Mouse (Mus musculus) MEL (cell line): ENCODE measurements around the gene Olfr410. TPM values are rescaled to one million over a fixed set of nuclear protein-coding genes. Genes with fewer than 3 reads are reported as not detected.

Experiments
- DNase-seq: peaks from one replicate; pipeline ENCODE4 v3.0.0; 2011; ENCODE audit warnings: low read depth, low spot score
- H3K27ac ChIP-seq: 2 replicates; pipeline ENCODE4 v1.5.1; 2012; ENCODE audit warnings: low read depth, mild to moderate bottlenecking, control low read depth, low read length, moderate library complexity; ENCODE audit not compliant: control insufficient read depth
- H3K27me3 ChIP-seq, 2 experiments: fragments of 150-350 bp in 1 of 2; sonication (generic) in 1 of 2; 2 replicates each; pipeline ENCODE4 v1.6.1; 2012; ENCODE audit warnings: low read length in 2 of 2, mild to moderate bottlenecking in 2 of 2, improper control_type of control experiment in 1 of 2, moderate library complexity in 1 of 2; ENCODE audit not compliant: insufficient read depth in 2 of 2, control insufficient read depth in 1 of 2
- H3K36me3 ChIP-seq, 2 experiments: 2 replicates each; pipeline ENCODE4 v1.6.1; 2012 to 2014; ENCODE audit warnings: low read length in 2 of 2, improper control_type of control experiment in 1 of 2, inconsistent platforms in 1 of 2, mild to moderate bottlenecking in 1 of 2; ENCODE audit not compliant: insufficient read depth in 2 of 2, control insufficient read depth in 1 of 2
- H3K4me1 ChIP-seq, 2 experiments: fragments of 150-350 bp in 1 of 2; sonication (generic) in 1 of 2; 2 replicates each; pipeline ENCODE4 v1.6.1; 2012; ENCODE audit warnings: low read length in 2 of 2, improper control_type of control experiment in 1 of 2, mild to moderate bottlenecking in 1 of 2; ENCODE audit not compliant: insufficient read depth in 2 of 2, control insufficient read depth in 1 of 2
- H3K4me3 ChIP-seq, 2 experiments: fragments of 150-350 bp in 1 of 2; sonication (generic) in 1 of 2; 2 replicates each; pipeline ENCODE4 v1.5.1; 2012; ENCODE audit warnings: low read depth in 2 of 2, low read length in 2 of 2, mild to moderate bottlenecking in 2 of 2, moderate library complexity in 2 of 2, control low read depth in 1 of 2, improper control_type of control experiment in 1 of 2; ENCODE audit not compliant: control insufficient read depth in 1 of 2, insufficient read depth in 1 of 2
- H3K79me2 ChIP-seq: 2 replicates; pipeline ENCODE4 v1.6.1; 2012; ENCODE audit warnings: mild to moderate bottlenecking, low read length, moderate library complexity; ENCODE audit not compliant: control insufficient read depth, poor library complexity, insufficient read depth
- H3K9ac ChIP-seq: 2 replicates; pipeline ENCODE4 v1.6.1; 2012; ENCODE audit warnings: low read depth, mild to moderate bottlenecking, control low read depth, low read length, moderate library complexity; ENCODE audit not compliant: control insufficient read depth, poor library complexity, severe bottlenecking
- H3K9me3 ChIP-seq: fragments of 150-350 bp; sonication (generic); replicated peaks from 2 replicates; pipeline ENCODE4 v1.6.1; 2012; ENCODE audit warnings: mild to moderate bottlenecking, low read length, improper control_type of control experiment, moderate library complexity; ENCODE audit not compliant: insufficient read depth
- CTCF ChIP-seq, 3 experiments: IDR thresholded peaks in 2 of 3; conservative IDR thresholded peaks in 1 of 3; 2 replicates each; pipeline ENCODE4 v1.5.1; 2011 to 2012; ENCODE audit warnings: low read length in 3 of 3, low read depth in 2 of 3, mild to moderate bottlenecking in 2 of 3, improper control_type of control experiment in 1 of 3, inconsistent platforms in 1 of 3, mixed read lengths in 1 of 3, moderate library complexity in 1 of 3; ENCODE audit not compliant: control insufficient read depth in 1 of 3, insufficient read depth in 1 of 3, poor library complexity in 1 of 3, severe bottlenecking in 1 of 3
- E2F4 ChIP-seq: IDR thresholded peaks from 2 replicates; pipeline ENCODE4 v1.6.1; 2011; ENCODE audit warnings: low read depth, low read length, improper control_type of control experiment, borderline replicate concordance
- ELF1 ChIP-seq: IDR thresholded peaks from 2 replicates; pipeline ENCODE4 v1.6.1; 2014; ENCODE audit warnings: low read depth, mild to moderate bottlenecking, inconsistent platforms, low read length, improper control_type of control experiment, moderate library complexity
- EP300 ChIP-seq, 2 experiments: IDR thresholded peaks; 2 replicates each; pipeline ENCODE4 v1.6.1; 2011; ENCODE audit warnings: improper control_type of control experiment in 2 of 2, low read length in 2 of 2, low read depth in 1 of 2, mild to moderate bottlenecking in 1 of 2
- GABPA ChIP-seq: IDR thresholded peaks from 2 replicates; pipeline ENCODE4 v1.6.1; 2012; ENCODE audit warnings: low read depth, mild to moderate bottlenecking, inconsistent platforms, low read length, improper control_type of control experiment, moderate library complexity
- GATA1 ChIP-seq: IDR thresholded peaks from 2 replicates; pipeline ENCODE4 v1.6.1; 2011; ENCODE audit warnings: low read depth, low read length, improper control_type of control experiment
- HCFC1 ChIP-seq: IDR thresholded peaks from 2 replicates; pipeline ENCODE4 v1.6.1; 2012; ENCODE audit warnings: low read depth, mild to moderate bottlenecking, inconsistent platforms, low read length, improper control_type of control experiment, moderate library complexity
- KAT2A ChIP-seq: conservative IDR thresholded peaks from 2 replicates; pipeline ENCODE4 v1.6.1; 2012; ENCODE audit warnings: low read depth, low read length, improper control_type of control experiment, inconsistent platforms
- MAZ ChIP-seq: IDR thresholded peaks from 2 replicates; pipeline ENCODE4 v1.6.1; 2012; ENCODE audit warnings: low read depth, mild to moderate bottlenecking, inconsistent platforms, low read length, improper control_type of control experiment
- MYB ChIP-seq: IDR thresholded peaks from 2 replicates; pipeline ENCODE4 v1.6.1; 2011; ENCODE audit warnings: mild to moderate bottlenecking, low read depth, low read length, improper control_type of control experiment
- NELFE ChIP-seq: IDR thresholded peaks from 2 replicates; pipeline ENCODE4 v1.6.1; 2011; ENCODE audit warnings: low read depth, low read length, improper control_type of control experiment
- NRF1 ChIP-seq: IDR thresholded peaks from 2 replicates; pipeline ENCODE4 v1.6.1; 2014; ENCODE audit warnings: low read depth, mild to moderate bottlenecking, inconsistent platforms, low read length, improper control_type of control experiment, moderate library complexity; ENCODE audit not compliant: poor library complexity, insufficient read depth, severe bottlenecking
- POLR2AphosphoS2 ChIP-seq: IDR thresholded peaks from 2 replicates; pipeline ENCODE4 v1.6.1; 2011; ENCODE audit warnings: low read length, improper control_type of control experiment
- POLR2AphosphoS5 ChIP-seq: IDR thresholded peaks from 2 replicates; pipeline ENCODE4 v1.6.1; 2012; ENCODE audit warnings: low read depth, borderline replicate concordance, mild to moderate bottlenecking, inconsistent platforms, low read length, moderate library complexity, mixed read lengths
- SIN3A ChIP-seq: IDR thresholded peaks from 2 replicates; pipeline ENCODE4 v1.6.1; 2012; ENCODE audit warnings: low read length, improper control_type of control experiment, inconsistent platforms
- TAL1 ChIP-seq: IDR thresholded peaks from 2 replicates; pipeline ENCODE4 v1.6.1; 2012; ENCODE audit warnings: mild to moderate bottlenecking, inconsistent platforms, low read length, moderate library complexity, mixed read lengths
- TBP ChIP-seq: IDR thresholded peaks from 2 replicates; pipeline ENCODE4 v1.8.0; 2011; ENCODE audit warnings: low read depth, low read length, improper control_type of control experiment
- TCF12 ChIP-seq: IDR thresholded peaks from 2 replicates; pipeline ENCODE4 v1.6.1; 2014; ENCODE audit warnings: low read depth, mild to moderate bottlenecking, inconsistent platforms, low read length, improper control_type of control experiment, moderate library complexity
- USF1 ChIP-seq: IDR thresholded peaks from 2 replicates; pipeline ENCODE4 v1.6.1; 2014; ENCODE audit warnings: low read depth, mild to moderate bottlenecking, inconsistent platforms, low read length, improper control_type of control experiment, moderate library complexity
- USF2 ChIP-seq, 2 experiments: IDR thresholded peaks; 2 replicates each; pipeline ENCODE4 v1.6.1; 2011 to 2012; ENCODE audit warnings: improper control_type of control experiment in 2 of 2, low read length in 2 of 2, borderline replicate concordance in 1 of 2, inconsistent platforms in 1 of 2, low read depth in 1 of 2, mild to moderate bottlenecking in 1 of 2; ENCODE audit not compliant: insufficient read depth in 1 of 2
- ZNF384 ChIP-seq: IDR thresholded peaks from 2 replicates; pipeline ENCODE4 v1.6.1; 2012; ENCODE audit warnings: low read depth, mild to moderate bottlenecking, inconsistent platforms, low read length, improper control_type of control experiment
- polyA plus RNA-seq, 2 experiments: library from polyadenylated mRNA; stranded (reverse) in 1 of 2; unstranded in 1 of 2; fragments of >175 nt in 1 of 2; fragments of >200 nt in 1 of 2; gene quantifications; 2 replicates each; pipeline versions ENCODE4 v1.2.1 to v1.2.4; 2012; ENCODE audit warnings: low replicate concordance in 2 of 2, low read depth in 1 of 2; ENCODE audit not compliant: insufficient read length in 2 of 2, insufficient read depth in 1 of 2, missing spikeins in 1 of 2
- total RNA-seq: library from RNA; depleted of rRNA; stranded (reverse); fragments of 300-350 nt; gene quantifications from 2 replicates; pipeline ENCODE4 v1.2.3, GENCODE M21; 2012

The Olfr410 gene
- total and polyA plus RNA-seq, 3 experiments, result not detected

GRCm38 (mm10) chr11:74326044-74326443 is 11.8 kb downstream of the Olfr410 start (continued):
- TF ChIP-seq EP300 (IDR thresholded peaks at IDR 0.05; ENCODE audit: low read depth in 1 of 2, low read length in 2 of 2), result peak; percentile 93 to 98
- TF ChIP-seq TCF12, result peak; percentile 90

- no peak for TF ChIP-seq E2F4
- no peak for TF ChIP-seq GATA1
- no peak for TF ChIP-seq POLR2AphosphoS5
- TF ChIP-seq MYB, result no peak
- no peak for TF ChIP-seq USF1
- no peak for TF ChIP-seq ZNF384
- TF ChIP-seq TBP, result no peak
- no peak for TF ChIP-seq GABPA
- TF ChIP-seq NRF1, result no peak
- no peak for TF ChIP-seq TAL1
- TF ChIP-seq TCF12, result no peak
- no peak for TF ChIP-seq HCFC1
- TF ChIP-seq ELF1, result no peak
- no peak for TF ChIP-seq NELFE
- no peak for TF ChIP-seq USF2 (IDR thresholded peaks at IDR 0.05; ENCODE audit: borderline replicate concordance in 1 of 2, insufficient read depth in 1 of 2, low read depth in 1 of 2, low read length in 2 of 2)
- TF ChIP-seq MAZ, result no peak
- TF ChIP-seq CTCF (IDR thresholded peaks at IDR 0.05 in 2 of 3, conservative IDR thresholded peaks at IDR 0.05 in 1 of 3; ENCODE audit: control insufficient read depth in 1 of 3, insufficient read depth in 1 of 3, low read depth in 2 of 3, low read length in 3 of 3, poor library complexity in 1 of 3, severe bottlenecking in 1 of 3), result no peak
- no peak for TF ChIP-seq KAT2A
- no peak for DNase-seq
- Histone ChIP-seq H3K4me3 (no peak overlapping the region), H3K36me3 (no peaks in the 10 kb centered on the region), H3K9ac (no peak overlapping the region), H3K27ac (no peak overlapping the region), H3K79me2 (no peaks in the 10 kb centered on the region), H3K4me1 (no peaks in the 10 kb centered on the region), H3K9me3 (no peaks in the 10 kb centered on the region), H3K27me3 (no peaks in the 10 kb centered on the region; a peak in 1 of 4 replicates)
These were observed 50.6 kb downstream of the Olfr410 start for GRCm38 (mm10) chr11:74287256-74287655.

GRCm38 (mm10) chr11:74283436-74283835 is 54.4 kb downstream of the Olfr410 start, which contains the start of gene Olfr59:
Gene Olfr59, plus strand, starts transcription at chr11:74283736.
- Histone ChIP-seq H3K36me3 (no peaks in the 10 kb centered on the region), H3K79me2 (no peaks in the 10 kb centered on the region)
- no peak for TF ChIP-seq MAZ
- no peak for TF ChIP-seq NRF1
- TF ChIP-seq TBP, result no peak
- TF ChIP-seq CTCF (IDR thresholded peaks at IDR 0.05 in 2 of 3, conservative IDR thresholded peaks at IDR 0.05 in 1 of 3; ENCODE audit: control insufficient read depth in 1 of 3, insufficient read depth in 1 of 3, low read depth in 2 of 3, low read length in 3 of 3, poor library complexity in 1 of 3, severe bottlenecking in 1 of 3), result no peak
- TF ChIP-seq TAL1, result no peak
- no peak for TF ChIP-seq POLR2AphosphoS2
- TF ChIP-seq SIN3A, result no peak
- TF ChIP-seq, all 39 proteins: peak for 0
- no peak within 1 kb of the TSS for H3K9ac ChIP-seq
- H3K4me3 ChIP-seq, result peak within 1 kb of the TSS; percentile 14 to 43; a peak in 3 of 4 replicates
- no peaks in the 10 kb centered on the region; a peak in 1 of 4 replicates for H3K27me3 ChIP-seq
- H3K27ac ChIP-seq, result no peak within 1 kb of the TSS
- no peak for DNase-seq
- no peaks in the 10 kb centered on the region for H3K9me3 ChIP-seq
- H3K4me1 ChIP-seq, result no peaks in the 10 kb centered on the region
